ENCODE assay signal across 23 mouse cellular contexts in genomic region chr8:86381977-86382376, GRCm38 (mm10).
DNase-seq lines count a peak whose midpoint lies in the region; ATAC-seq and TF ChIP-seq lines count a peak whose summit lies in the region.
"Had no signal": no experiment of that assay in that cellular context is flagged by ENCODE, and none has a peak within 500 bp of the region (broad histone marks: within the 10 kb centered on the region; RNA-seq: fewer than 3 reads in every experiment).

No protein-coding gene starts in this region.

- no peak overlapping the region for H3K4me2 ChIP-seq in forebrain, embryonic 14.5 days (ENCODE audit: low read length)
- H3K4me2 ChIP-seq in forebrain, embryonic 15.5 days (replicated peaks) = no peak overlapping the region
- no peak overlapping the region for H3K4me2 ChIP-seq in midbrain, embryonic 15.5 days
- H3K4me2 ChIP-seq in midbrain, embryonic 13.5 days (replicated peaks) = no peak overlapping the region

- H3K27me3 ChIP-seq in forebrain, embryonic 14.5 days (replicated peaks; ENCODE audit: control insufficient read depth, insufficient read depth, low read length) = peaks cover 5% of the 10 kb centered on the region; the same call in 1 of the 2 replicates
- H3K27me3 ChIP-seq in forebrain, embryonic 15.5 days = no peaks in the 10 kb centered on the region
- no peaks in the 10 kb centered on the region for H3K27me3 ChIP-seq in midbrain, embryonic 15.5 days (replicated peaks)
- 0 out of 2 replicates have a peak, but pooled peaks cover 10% of the 10 kb centered on the region for H3K27me3 ChIP-seq in midbrain, embryonic 13.5 days
- H3K27me3 ChIP-seq: CH12.LX, Patski had no signal

- no peak overlapping the region for H3K9ac ChIP-seq in forebrain, embryonic 14.5 days (ENCODE audit: low read length)
- H3K9ac ChIP-seq in forebrain, embryonic 15.5 days (replicated peaks) = no peak overlapping the region
- H3K9ac ChIP-seq in midbrain, embryonic 15.5 days = no peak overlapping the region
- no peak overlapping the region for H3K9ac ChIP-seq in midbrain, embryonic 13.5 days (replicated peaks)

- peaks cover 17% of the 10 kb centered on the region; the same call in 1 of the 2 replicates for H3K4me1 ChIP-seq in forebrain, embryonic 14.5 days (ENCODE audit: control insufficient read depth, insufficient read depth, low read length)
- peaks cover 30% of the 10 kb centered on the region for H3K4me1 ChIP-seq in forebrain, embryonic 15.5 days
- peaks cover 24% of the 10 kb centered on the region for H3K4me1 ChIP-seq in midbrain, embryonic 15.5 days
- peaks cover 19% of the 10 kb centered on the region for H3K4me1 ChIP-seq in midbrain, embryonic 13.5 days (replicated peaks)

- ATAC-seq in forebrain, embryonic 14.5 days = no peak; the same call in 1 of the 2 replicates
- ATAC-seq in forebrain, embryonic 15.5 days (replicated peaks) = no peak
- peak; percentile 53 for ATAC-seq in midbrain, embryonic 15.5 days (replicated peaks)
- no peak for ATAC-seq in midbrain, embryonic 13.5 days
- ATAC-seq: activated CD4-positive, CD25-positive, alpha-beta regulatory T cell, adult 4 months; CD4-positive, CD25-positive, alpha-beta regulatory T cell, adult 4 months; Patski had no signal

- no peak for TF ChIP-seq CTCF in brain, embryonic 14.5 days (IDR thresholded peaks at IDR 0.05; ENCODE audit: borderline replicate concordance, extremely low read depth, insufficient read depth, insufficient read length)

- no peak for TF ChIP-seq POLR2A in brain, embryonic 14.5 days (IDR thresholded peaks at IDR 0.05; ENCODE audit: borderline replicate concordance, extremely low read depth, insufficient read depth, insufficient read length, poor library complexity, severe bottlenecking)

- intact Hi-C loops in heart, postnatal 25 days (cut with DNase I) = no loop called here

- H3K9me3 ChIP-seq in forebrain, embryonic 14.5 days (replicated peaks; ENCODE audit: control insufficient read depth, low read length) = no peaks in the 10 kb centered on the region
- H3K9me3 ChIP-seq in forebrain, embryonic 15.5 days = no peaks in the 10 kb centered on the region
- no peaks in the 10 kb centered on the region for H3K9me3 ChIP-seq in midbrain, embryonic 15.5 days
- no peaks in the 10 kb centered on the region; the same call in 1 of the 2 replicates for H3K9me3 ChIP-seq in midbrain, embryonic 13.5 days
- H3K9me3 ChIP-seq: G1E had no signal

- 67% methylated on average over 10 of the region's 10 CpGs for WGBS in forebrain, embryonic 14.5 days
- 60% methylated on average over 10 of the region's 10 CpGs for WGBS in forebrain, embryonic 15.5 days
- WGBS in midbrain, embryonic 15.5 days = 76% methylated on average over 10 of the region's 10 CpGs
- WGBS in midbrain, embryonic 13.5 days = 78% methylated on average over 10 of the region's 10 CpGs

- DNase-seq in forebrain, embryonic 14.5 days (ENCODE audit: low spot score) = peak; percentile 43
- peak; percentile 40 for DNase-seq in heart, adult 11 months
- DNase-seq in heart, postnatal 25 days (ENCODE audit: low spot score) = no peak
- DNase-seq in brain, embryonic 14.5 days (ENCODE audit: low read depth) = peak; percentile 73
- DNase-seq in testis, postnatal 14 days (ENCODE audit: low spot score) = no peak
- DNase-seq: adrenal gland, adult 2 months; adrenal gland, adult 8-10 months; adrenal gland, postnatal 10 days; adrenal gland, postnatal 14 days; adrenal gland, postnatal 25 days; adrenal gland, postnatal 36 days; B cell, adult 2 months; cerebellum, adult 11 months; cerebellum, adult 11-12 months; cerebellum, adult 18-20 months had no signal

- H3K27ac ChIP-seq in forebrain, embryonic 14.5 days (ENCODE audit: low read depth, low read length) = no peak overlapping the region
- H3K27ac ChIP-seq in forebrain, embryonic 15.5 days (replicated peaks) = no peak overlapping the region
- H3K27ac ChIP-seq in midbrain, embryonic 15.5 days = 0 out of 2 replicates have a peak overlapping the region, but pooled peaks have one; percentile 42
- H3K27ac ChIP-seq in midbrain, embryonic 13.5 days = no peak overlapping the region

- H3K4me3 ChIP-seq in forebrain, embryonic 14.5 days (ENCODE audit: low read depth, low read length) = no peak overlapping the region
- no peak overlapping the region for H3K4me3 ChIP-seq in forebrain, embryonic 15.5 days
- no peak overlapping the region for H3K4me3 ChIP-seq in midbrain, embryonic 15.5 days
- no peak overlapping the region for H3K4me3 ChIP-seq in midbrain, embryonic 13.5 days (replicated peaks)

- no peaks in the 10 kb centered on the region for H3K36me3 ChIP-seq in forebrain, embryonic 14.5 days (ENCODE audit: control insufficient read depth, insufficient read depth, low read length)
- H3K36me3 ChIP-seq in forebrain, embryonic 15.5 days = no peaks in the 10 kb centered on the region
- H3K36me3 ChIP-seq in midbrain, embryonic 15.5 days (replicated peaks) = no peaks in the 10 kb centered on the region
- H3K36me3 ChIP-seq in midbrain, embryonic 13.5 days = no peaks in the 10 kb centered on the region
- H3K36me3 ChIP-seq: G1E had no signal

Comparison
In these comparisons a context has a peak if more than half of its experiments do, and no peak if none do; other contexts are left out.
1. DNase-seq: peak in forebrain, embryonic 14.5 days (single experiment), heart, adult 11 months (single experiment) and brain, embryonic 14.5 days (single experiment); none in heart, postnatal 25 days (single experiment) and testis, postnatal 14 days (single experiment).